Mouse (Mus musculus) G1E (cell line): ENCODE data around the gene Kpnb1. TPM values are rescaled to one million over a fixed set of nuclear protein-coding genes. Genes with fewer than 3 reads are reported as not detected.
"Not testable (repeated sequence)": the region's sequence is repeated elsewhere in the genome, so short reads cannot be mapped to it uniquely, and the experiment has no call there.

Experiments used
- ATAC-seq: 2 replicates; pipeline ENCODE4 v1.8.0; 2016; ENCODE audit warnings: mild to moderate bottlenecking; ENCODE audit not compliant: insufficient number of reproducible peaks, poor library complexity, low FRiP score, severe bottlenecking; ENCODE audit errors: extremely low read depth
- DNase-seq: peaks from one replicate; pipeline ENCODE4 v3.0.0; 2012; ENCODE audit warnings: low spot score
- H3K27me3 ChIP-seq: 2 replicates; pipeline ENCODE4 v1.6.1; 2012; ENCODE audit warnings: mild to moderate bottlenecking, low read length, inconsistent platforms; ENCODE audit not compliant: insufficient read depth
- H3K36me3 ChIP-seq: replicated peaks from 2 replicates; pipeline ENCODE3; 2012; ENCODE audit warnings: mild to moderate bottlenecking, inconsistent platforms
- H3K4me1 ChIP-seq: 2 replicates; pipeline ENCODE4 v1.6.1; 2012; ENCODE audit warnings: low read depth, low read length, inconsistent platforms, mixed read lengths; ENCODE audit not compliant: insufficient read depth
- H3K4me3 ChIP-seq: 2 replicates; pipeline ENCODE4 v1.5.1; 2012; ENCODE audit warnings: low read depth, mild to moderate bottlenecking, inconsistent platforms, low read length, moderate library complexity, mixed read lengths
- H3K9me3 ChIP-seq: replicated peaks from 2 replicates; pipeline ENCODE4 v1.6.1; 2012; ENCODE audit warnings: inconsistent platforms
- CTCF ChIP-seq: IDR thresholded peaks from 2 replicates; pipeline ENCODE4 v1.5.1; 2012; ENCODE audit warnings: low read depth, low read length, inconsistent platforms, mixed read lengths
- GATA1 ChIP-seq: IDR thresholded peaks from 2 replicates; pipeline ENCODE4 v1.6.1; 2012; ENCODE audit warnings: borderline replicate concordance, low read length, inconsistent platforms, mixed read lengths
- GATA2 ChIP-seq: IDR thresholded peaks from 2 replicates; pipeline ENCODE4 v1.6.1; 2012; ENCODE audit warnings: low read depth, low read length, inconsistent platforms, borderline replicate concordance
- POLR2AphosphoS5 ChIP-seq: IDR thresholded peaks from 2 replicates; pipeline ENCODE4 v1.6.1; 2012; ENCODE audit warnings: low read depth, low read length, inconsistent platforms; ENCODE audit not compliant: insufficient replicate concordance
- TAL1 ChIP-seq: conservative IDR thresholded peaks from 2 replicates; pipeline ENCODE4 v1.6.1; 2012; ENCODE audit warnings: low read depth, low read length, inconsistent platforms, mixed read lengths
- polyA plus RNA-seq: library from polyadenylated mRNA; stranded (reverse); fragments of >175 nt; gene quantifications from 2 replicates; pipeline ENCODE4 v1.2.3, GENCODE M21; 2012
- total RNA-seq, 2 experiments: library from RNA; stranded (forward) in 1 of 2; stranded (reverse) in 1 of 2; fragments of 200-1000 nt in 1 of 2; fragments of >200 nt in 1 of 2; fragmentation: Nextera tagmentation in 1 of 2; gene quantifications; 2 replicates each; pipeline ENCODE4 v1.2.3; 2014 to 2017

Kpnb1 gene
- total and polyA plus RNA-seq, 3 experiments, result 50.5 to 328 (median 286) TPM

GRCm38 (mm10) chr11:97198601-97199000 lies 10.9 kb upstream of the Kpnb1 start:
- no peak for DNase-seq
- H3K4me3 ChIP-seq, result no peak overlapping the region
- H3K27me3 ChIP-seq, result no peaks in the 10 kb centered on the region
- no peak for TF ChIP-seq GATA2
- TF ChIP-seq CTCF, result peak; percentile 80
- peaks cover 16% of the 10 kb centered on the region; the same call in 1 of the 2 replicates for H3K4me1 ChIP-seq
- no peak for ATAC-seq
- H3K36me3 ChIP-seq, result peaks cover 40% of the 10 kb centered on the region
- no peaks in the 10 kb centered on the region for H3K9me3 ChIP-seq

- DNase-seq (no peak), ATAC-seq (no peak)
- no peaks in the 10 kb centered on the region for H3K9me3 ChIP-seq
- TF ChIP-seq CTCF (no peak), GATA1 (no peak), GATA2 (no peak), POLR2AphosphoS5 (no peak), TAL1 (no peak)
- H3K27me3 ChIP-seq, result no peaks in the 10 kb centered on the region
- H3K4me1 ChIP-seq, result peaks cover 15% of the 10 kb centered on the region; the same call in 1 of the 2 replicates
- no peak overlapping the region for H3K4me3 ChIP-seq
- peaks cover 44% of the 10 kb centered on the region for H3K36me3 ChIP-seq
Measured at GRCm38 (mm10) chr11:97197021-97197420, 9.3 kb upstream of the Kpnb1 start.

GRCm38 (mm10) chr11:97196541-97196940 lies 8.9 kb upstream of the Kpnb1 start:
- peaks cover 49% of the 10 kb centered on the region for H3K36me3 ChIP-seq
- ATAC-seq (no peak), DNase-seq (no peak)
- peaks cover 18% of the 10 kb centered on the region; the same call in 1 of the 2 replicates for H3K4me1 ChIP-seq
- H3K9me3 ChIP-seq, result no peaks in the 10 kb centered on the region
- no peaks in the 10 kb centered on the region for H3K27me3 ChIP-seq
- TF ChIP-seq GATA1 (no peak), CTCF (no peak), GATA2 (no peak), TAL1 (no peak), POLR2AphosphoS5 (no peak)
- no peak overlapping the region for H3K4me3 ChIP-seq

- H3K27me3 ChIP-seq, result no peaks in the 10 kb centered on the region
- H3K36me3 ChIP-seq, result peaks cover 54% of the 10 kb centered on the region
- ATAC-seq, result no peak
- TF ChIP-seq GATA2, result no peak
- TF ChIP-seq GATA1, result no peak
- no peak for TF ChIP-seq POLR2AphosphoS5
- no peak for TF ChIP-seq CTCF
- no peak for TF ChIP-seq TAL1
- H3K4me1 ChIP-seq, result peaks cover 31% of the 10 kb centered on the region
- H3K4me3 ChIP-seq, result no peak overlapping the region
- H3K9me3 ChIP-seq, result no peaks in the 10 kb centered on the region
- DNase-seq, result no peak
Measured at GRCm38 (mm10) chr11:97192621-97192951, 4.9 kb upstream of the Kpnb1 start.

- ATAC-seq (no peak), DNase-seq (no peak)
- no peaks in the 10 kb centered on the region for H3K27me3 ChIP-seq
- H3K36me3 ChIP-seq, result peaks cover 54% of the 10 kb centered on the region
- no peaks in the 10 kb centered on the region for H3K9me3 ChIP-seq
- H3K4me1 ChIP-seq, result peaks cover 31% of the 10 kb centered on the region
- H3K4me3 ChIP-seq, result no peak overlapping the region
- TF ChIP-seq POLR2AphosphoS5, result no peak
- no peak for TF ChIP-seq GATA1
- no peak for TF ChIP-seq TAL1
- TF ChIP-seq CTCF, result no peak
Measured at GRCm38 (mm10) chr11:97191915-97192620, 4.4 kb upstream of the Kpnb1 start.

- no peak for ATAC-seq
- Histone ChIP-seq H3K9me3 (no peaks in the 10 kb centered on the region), H3K4me1 (peaks cover 34% of the 10 kb centered on the region), H3K27me3 (no peaks in the 10 kb centered on the region), H3K36me3 (peaks cover 53% of the 10 kb centered on the region), H3K4me3 (no peak overlapping the region)
- TF ChIP-seq GATA2, result no peak
- no peak for DNase-seq
Measured at GRCm38 (mm10) chr11:97190992-97191391, 3.3 kb upstream of the Kpnb1 start.

GRCm38 (mm10) chr11:97189645-97190044 lies 2.0 kb upstream of the Kpnb1 start:
- Histone ChIP-seq H3K36me3 (peaks cover 55% of the 10 kb centered on the region), H3K4me1 (peaks cover 47% of the 10 kb centered on the region)
- not testable (repeated sequence) for H3K9me3 ChIP-seq, H3K4me3 ChIP-seq, ATAC-seq, H3K27me3 ChIP-seq, DNase-seq
